Mouse (Mus musculus) MEL (cell line): ENCODE results near the gene Stag2.

Source experiments
- BHLHE40 ChIP-seq: IDR thresholded peaks from 2 replicates; pipeline ENCODE4 v1.6.1; 2012; ENCODE audit warnings: low read depth, mild to moderate bottlenecking, inconsistent platforms, low read length, improper control_type of control experiment, borderline replicate concordance
- CTCF ChIP-seq, 3 experiments: IDR thresholded peaks in 2 of 3; conservative IDR thresholded peaks in 1 of 3; 2 replicates each; pipeline ENCODE4 v1.5.1; 2011 to 2012; ENCODE audit warnings: low read length in 3 of 3, low read depth in 2 of 3, mild to moderate bottlenecking in 2 of 3, improper control_type of control experiment in 1 of 3, inconsistent platforms in 1 of 3, mixed read lengths in 1 of 3, moderate library complexity in 1 of 3; ENCODE audit not compliant: control insufficient read depth in 1 of 3, insufficient read depth in 1 of 3, poor library complexity in 1 of 3, severe bottlenecking in 1 of 3
- MAZ ChIP-seq: IDR thresholded peaks from 2 replicates; pipeline ENCODE4 v1.6.1; 2012; ENCODE audit warnings: low read depth, mild to moderate bottlenecking, inconsistent platforms, low read length, improper control_type of control experiment

GRCm38 (mm10) chrX:42142620-42143019, 6.5 kb upstream of the Stag2 start:
- TF ChIP-seq BHLHE40 (no peak), CTCF (IDR thresholded peaks at IDR 0.05 in 2 of 3, conservative IDR thresholded peaks at IDR 0.05 in 1 of 3; ENCODE audit: control insufficient read depth in 1 of 3, insufficient read depth in 1 of 3, low read depth in 2 of 3, low read length in 3 of 3, poor library complexity in 1 of 3, severe bottlenecking in 1 of 3) (no peak), MAZ (peak; percentile 62; the same call in 1 of the 2 replicates)
